Mouse (Mus musculus) erythroblast, adult 5-6 weeks (primary cell): ENCODE measurements around the gene Csnk2b. TPM values are rescaled to one million over a fixed set of nuclear protein-coding genes. Genes with fewer than 3 reads are reported as not detected.

Source experiments
- ATAC-seq: replicated peaks from 2 replicates; pipeline ENCODE4 v1.8.0; 2016; ENCODE audit warnings: moderate number of reproducible peaks, mild to moderate bottlenecking, moderate TSS enrichment, inconsistent platforms; ENCODE audit not compliant: poor library complexity, low FRiP score, severe bottlenecking
- total RNA-seq, 2 experiments: library from RNA; stranded (forward) in 1 of 2; stranded (reverse) in 1 of 2; fragments of 150-400 nt in 1 of 2; fragments of 200-764, 138-1000 nt in 1 of 2; gene quantifications; 2 replicates each; pipeline versions ENCODE4 v1.2.3 to v1.2.4; 2015 to 2017; ENCODE audit warnings: low replicate concordance in 2 of 2

The Csnk2b gene
- total RNA-seq, 2 experiments from 2014 or later = 76.5 to 181 TPM

GRCm38 (mm10) chr17:35092403-35093198 lies 29.3 kb downstream of the Csnk2b start:
- no peak for ATAC-seq

- ATAC-seq = peak; percentile 80
Observed at GRCm38 (mm10) chr17:35090166-35090932, 31.5 kb downstream of the Csnk2b start.

- peak; percentile 90 for ATAC-seq
Observed at GRCm38 (mm10) chr17:35088825-35089644, 32.8 kb downstream of the Csnk2b start, which contains the start of gene Abhd16a. TSS of gene Abhd16a (plus strand) at chr17:35089263.

GRCm38 (mm10) chr17:35088151-35088550 lies 33.7 kb downstream of the Csnk2b start:
- ATAC-seq = no peak

- no peak for ATAC-seq
Observed at GRCm38 (mm10) chr17:35085208-35085865, 36.5 kb downstream of the Csnk2b start, which contains the start of gene Ly6g6f. TSS of gene Ly6g6f (minus strand) at chr17:35085610.

GRCm38 (mm10) chr17:35083929-35084497 lies 37.8 kb downstream of the Csnk2b start:
- no peak for ATAC-seq

- ATAC-seq = no peak
Observed at GRCm38 (mm10) chr17:35082841-35083576, 38.8 kb downstream of the Csnk2b start.

- no peak for ATAC-seq
Observed at GRCm38 (mm10) chr17:35080710-35081109, 41.1 kb downstream of the Csnk2b start.

- peak; percentile 58 for ATAC-seq
Observed at GRCm38 (mm10) chr17:35080248-35080647, 41.6 kb downstream of the Csnk2b start.

- ATAC-seq = peak; percentile 82
Observed at GRCm38 (mm10) chr17:35079778-35080177, 42.1 kb downstream of the Csnk2b start.

GRCm38 (mm10) chr17:35077786-35078233 lies 44.0 kb downstream of the Csnk2b start, which contains the start of gene Ly6g6d:
TSS of gene Ly6g6d (minus strand) at chr17:35078065.
- no peak for ATAC-seq

- ATAC-seq = no peak
Observed at GRCm38 (mm10) chr17:35077285-35077684, 44.6 kb downstream of the Csnk2b start.

- no peak for ATAC-seq
Observed at GRCm38 (mm10) chr17:35076507-35077176, 45.2 kb downstream of the Csnk2b start, which contains the start of gene Ly6g6e. TSS of gene Ly6g6e (plus strand) at chr17:35076902.

- no peak for ATAC-seq
Observed at GRCm38 (mm10) chr17:35074097-35074496, 47.8 kb downstream of the Csnk2b start.

- ATAC-seq = no peak
Observed at GRCm38 (mm10) chr17:35071454-35071853, 50.4 kb downstream of the Csnk2b start.

GRCm38 (mm10) chr17:35070556-35071229 lies 51.2 kb downstream of the Csnk2b start:
- no peak for ATAC-seq
